Mouse (Mus musculus) liver, embryonic 12.5 days (tissue): Measurements from ENCODE around the gene Wdr95. TPM values are rescaled to one million over a fixed set of nuclear protein-coding genes. Genes with fewer than 3 reads are reported as not detected.
A peak's percentile ranks its signal among the peaks of the same experiment; 100 is the strongest.

ENCODE experiments used
- ATAC-seq: fragments of 200-750 bp; cut with Nextera tagmentation; 2 replicates; pipeline ENCODE4 v1.8.0; 2017; ENCODE audit warnings: moderate number of reproducible peaks, mild to moderate bottlenecking, moderate library complexity
- H3K27ac ChIP-seq: fragments of 300-500 bp; sonication (generic); 2 replicates; pipeline ENCODE4 v1.5.1; 2016; ENCODE audit warnings: mild to moderate bottlenecking
- H3K27me3 ChIP-seq: fragments of 300-500 bp; sonication (generic); replicated peaks from 2 replicates; pipeline ENCODE4 v1.6.1; 2016; ENCODE audit warnings: mild to moderate bottlenecking, moderate library complexity
- H3K36me3 ChIP-seq: fragments of 300-500 bp; sonication (generic); 2 replicates; pipeline ENCODE4 v1.6.1; 2016; ENCODE audit warnings: mild to moderate bottlenecking, moderate library complexity
- H3K4me1 ChIP-seq: fragments of 300-500 bp; sonication (generic); 2 replicates; pipeline ENCODE4 v1.6.1; 2016
- H3K4me2 ChIP-seq: fragments of 300-500 bp; sonication (generic); 2 replicates; pipeline ENCODE4 v1.6.1; 2016; ENCODE audit warnings: mild to moderate bottlenecking, moderate library complexity
- H3K4me3 ChIP-seq: fragments of 300-500 bp; sonication (generic); 2 replicates; pipeline ENCODE4 v1.5.1; 2016; ENCODE audit warnings: mild to moderate bottlenecking, moderate library complexity
- H3K9ac ChIP-seq: fragments of 300-500 bp; sonication (generic); 2 replicates; pipeline ENCODE4 v1.6.1; 2016; ENCODE audit warnings: mild to moderate bottlenecking, moderate library complexity
- H3K9me3 ChIP-seq: fragments of 300-500 bp; sonication (generic); replicated peaks from 2 replicates; pipeline ENCODE4 v1.6.1; 2016; ENCODE audit warnings: mild to moderate bottlenecking, moderate library complexity
- WGBS: fragments of 180-500 bp; shearing (Covaris S2); methylation state at CpG from one replicate; pipeline ENCODE4 v1.1.7; 2016; ENCODE audit not compliant: insufficient replicate concordance; 5-methylcytosine and 5-hydroxymethylcytosine counted together
- polyA plus RNA-seq: library from polyadenylated mRNA; unstranded; fragments of >200 nt; fragmentation: Nextera tagmentation; extraction: Ambion mirVana; gene quantifications from 2 replicates; pipeline ENCODE4 v1.2.1, GENCODE M21; 2016

The Wdr95 gene
- polyA plus RNA-seq, 1 experiment from 2014 or later = not detected

GRCm38 (mm10) chr5:149612740-149613139, 84.3 kb downstream of the Wdr95 start:
- Histone ChIP-seq H3K4me2 (no peak overlapping the region), H3K9ac (no peak overlapping the region), H3K9me3 (no peaks in the 10 kb centered on the region), H3K27me3 (0 out of 2 replicates have a peak, but pooled peaks cover 7% of the 10 kb centered on the region), H3K4me3 (no peak overlapping the region), H3K36me3 (peaks cover 38% of the 10 kb centered on the region), H3K4me1 (no peaks in the 10 kb centered on the region), H3K27ac (no peak overlapping the region)
- 75% methylated on average over 10 of the region's 10 CpGs for WGBS
- no peak for ATAC-seq

GRCm38 (mm10) chr5:149616138-149616537, 87.7 kb downstream of the Wdr95 start:
- no peak overlapping the region for H3K9ac ChIP-seq
- no peaks in the 10 kb centered on the region for H3K9me3 ChIP-seq
- H3K4me3 ChIP-seq = no peak overlapping the region
- WGBS = 71% methylated on average over 1 of the region's 1 CpGs
- no peak overlapping the region for H3K4me2 ChIP-seq
- peaks cover 72% of the 10 kb centered on the region for H3K36me3 ChIP-seq
- no peak overlapping the region for H3K27ac ChIP-seq
- no peaks in the 10 kb centered on the region for H3K4me1 ChIP-seq
- ATAC-seq = no peak
- no peaks in the 10 kb centered on the region for H3K27me3 ChIP-seq

GRCm38 (mm10) chr5:149616817-149617216, 88.3 kb downstream of the Wdr95 start:
- H3K4me2 ChIP-seq = no peak overlapping the region
- H3K4me3 ChIP-seq = no peak overlapping the region
- no peaks in the 10 kb centered on the region for H3K9me3 ChIP-seq
- no peak for ATAC-seq
- H3K27ac ChIP-seq = no peak overlapping the region
- H3K36me3 ChIP-seq = peaks cover 79% of the 10 kb centered on the region
- no peaks in the 10 kb centered on the region for H3K27me3 ChIP-seq
- H3K4me1 ChIP-seq = no peaks in the 10 kb centered on the region; the same call in 1 of the 2 replicates
- 85% methylated on average over 10 of the region's 10 CpGs for WGBS
- H3K9ac ChIP-seq = no peak overlapping the region

- WGBS = 78% methylated on average over 6 of the region's 6 CpGs
Observed at GRCm38 (mm10) chr5:149617776-149618425, 89.4 kb downstream of the Wdr95 start.

GRCm38 (mm10) chr5:149622152-149622551, 93.7 kb downstream of the Wdr95 start:
- H3K36me3 ChIP-seq = peaks cover 99% of the 10 kb centered on the region
- peaks cover 29% of the 10 kb centered on the region for H3K4me1 ChIP-seq
- H3K27me3 ChIP-seq = no peaks in the 10 kb centered on the region
- no peak for ATAC-seq
- no peak overlapping the region for H3K4me2 ChIP-seq
- WGBS = 80% methylated on average over 7 of the region's 7 CpGs
- no peak overlapping the region for H3K4me3 ChIP-seq
- no peaks in the 10 kb centered on the region for H3K9me3 ChIP-seq
- H3K27ac ChIP-seq = no peak overlapping the region
- H3K9ac ChIP-seq = no peak overlapping the region

More at GRCm38 (mm10) chr5:149617776-149618425, 89.4 kb downstream of the Wdr95 start:
- Histone ChIP-seq H3K9ac (no peak overlapping the region), H3K4me1 (no peaks in the 10 kb centered on the region; the same call in 1 of the 2 replicates), H3K4me3 (no peak overlapping the region), H3K36me3 (peaks cover 90% of the 10 kb centered on the region), H3K4me2 (no peak overlapping the region), H3K27me3 (no peaks in the 10 kb centered on the region), H3K27ac (no peak overlapping the region), H3K9me3 (no peaks in the 10 kb centered on the region)
- no peak for ATAC-seq

GRCm38 (mm10) chr5:149622644-149623043, 94.2 kb downstream of the Wdr95 start:
- no peak for ATAC-seq
- Histone ChIP-seq H3K9me3 (no peaks in the 10 kb centered on the region), H3K4me2 (no peak overlapping the region), H3K27ac (no peak overlapping the region), H3K36me3 (peaks cover 99% of the 10 kb centered on the region), H3K9ac (no peak overlapping the region), H3K27me3 (no peaks in the 10 kb centered on the region), H3K4me3 (no peak overlapping the region), H3K4me1 (peaks cover 29% of the 10 kb centered on the region)
- 69% methylated on average over 6 of the region's 6 CpGs for WGBS

- peaks cover 29% of the 10 kb centered on the region for H3K4me1 ChIP-seq
- H3K4me3 ChIP-seq = no peak overlapping the region
- H3K9ac ChIP-seq = peak overlapping the region; percentile 39
- peaks cover 97% of the 10 kb centered on the region for H3K36me3 ChIP-seq
- H3K27ac ChIP-seq = peak overlapping the region; percentile 85
- 29% methylated on average over 8 of the region's 8 CpGs for WGBS
- peak overlapping the region; percentile 46 for H3K4me2 ChIP-seq
- ATAC-seq = peak; percentile 94
- no peaks in the 10 kb centered on the region for H3K9me3 ChIP-seq
- H3K27me3 ChIP-seq = no peaks in the 10 kb centered on the region
Observed at GRCm38 (mm10) chr5:149623815-149624675, 95.6 kb downstream of the Wdr95 start.

- peaks cover 97% of the 10 kb centered on the region for H3K36me3 ChIP-seq
Observed at GRCm38 (mm10) chr5:149625547-149625946, 97.1 kb downstream of the Wdr95 start.

GRCm38 (mm10) chr5:149634409-149635035, 106.0 kb downstream of the Wdr95 start:
- WGBS = 55% methylated on average over 11 of the region's 11 CpGs
- Histone ChIP-seq H3K4me2 (peak overlapping the region; percentile 93), H3K9me3 (no peaks in the 10 kb centered on the region), H3K4me1 (peaks cover 33% of the 10 kb centered on the region), H3K27me3 (no peaks in the 10 kb centered on the region), H3K27ac (peak overlapping the region; percentile 90; the same call in 1 of the 2 replicates), H3K36me3 (peaks cover 45% of the 10 kb centered on the region), H3K9ac (peak overlapping the region; percentile 86), H3K4me3 (peak overlapping the region; percentile 88)
- ATAC-seq = no peak

More at GRCm38 (mm10) chr5:149625547-149625946, 97.1 kb downstream of the Wdr95 start:
- Histone ChIP-seq H3K9ac (no peak overlapping the region), H3K4me3 (no peak overlapping the region), H3K4me2 (no peak overlapping the region), H3K9me3 (no peaks in the 10 kb centered on the region), H3K27ac (peak overlapping the region; percentile 40; the same call in 1 of the 2 replicates), H3K27me3 (no peaks in the 10 kb centered on the region), H3K4me1 (peaks cover 29% of the 10 kb centered on the region)
- no peak for ATAC-seq
- 83% methylated on average over 3 of the region's 3 CpGs for WGBS

GRCm38 (mm10) chr5:149635556-149635955, 107.1 kb downstream of the Wdr95 start:
- under 1% methylated on average over 24 of the region's 24 CpGs for WGBS
- ATAC-seq = no peak

GRCm38 (mm10) chr5:149636075-149636920, 107.8 kb downstream of the Wdr95 start, which contains the start of gene Hsph1:
Hsph1 (minus strand) TSS chr5:149636376.
- peak within 1 kb of the TSS; percentile 93 for H3K4me2 ChIP-seq
- WGBS = under 1% methylated on average over 60 of the region's 60 CpGs
- peak; percentile 97 for ATAC-seq
- peak within 1 kb of the TSS; percentile 86 for H3K9ac ChIP-seq
- H3K27ac ChIP-seq = peak within 1 kb of the TSS; percentile 90
- H3K9me3 ChIP-seq = no peaks in the 10 kb centered on the region
- H3K27me3 ChIP-seq = no peaks in the 10 kb centered on the region
- peak within 1 kb of the TSS; percentile 88 for H3K4me3 ChIP-seq
- peaks cover 27% of the 10 kb centered on the region for H3K36me3 ChIP-seq
- H3K4me1 ChIP-seq = peaks cover 35% of the 10 kb centered on the region

More at GRCm38 (mm10) chr5:149635556-149635955, 107.1 kb downstream of the Wdr95 start:
- H3K27ac ChIP-seq = peak overlapping the region; percentile 90
- peak overlapping the region; percentile 93 for H3K4me2 ChIP-seq
- peak overlapping the region; percentile 86 for H3K9ac ChIP-seq
- peaks cover 35% of the 10 kb centered on the region for H3K36me3 ChIP-seq
- H3K4me1 ChIP-seq = peaks cover 33% of the 10 kb centered on the region
- H3K27me3 ChIP-seq = no peaks in the 10 kb centered on the region
- H3K4me3 ChIP-seq = peak overlapping the region; percentile 88
- no peaks in the 10 kb centered on the region for H3K9me3 ChIP-seq
